Mouse (Mus musculus): ENCODE results near the gene March10.

Gene March10

DNA sequence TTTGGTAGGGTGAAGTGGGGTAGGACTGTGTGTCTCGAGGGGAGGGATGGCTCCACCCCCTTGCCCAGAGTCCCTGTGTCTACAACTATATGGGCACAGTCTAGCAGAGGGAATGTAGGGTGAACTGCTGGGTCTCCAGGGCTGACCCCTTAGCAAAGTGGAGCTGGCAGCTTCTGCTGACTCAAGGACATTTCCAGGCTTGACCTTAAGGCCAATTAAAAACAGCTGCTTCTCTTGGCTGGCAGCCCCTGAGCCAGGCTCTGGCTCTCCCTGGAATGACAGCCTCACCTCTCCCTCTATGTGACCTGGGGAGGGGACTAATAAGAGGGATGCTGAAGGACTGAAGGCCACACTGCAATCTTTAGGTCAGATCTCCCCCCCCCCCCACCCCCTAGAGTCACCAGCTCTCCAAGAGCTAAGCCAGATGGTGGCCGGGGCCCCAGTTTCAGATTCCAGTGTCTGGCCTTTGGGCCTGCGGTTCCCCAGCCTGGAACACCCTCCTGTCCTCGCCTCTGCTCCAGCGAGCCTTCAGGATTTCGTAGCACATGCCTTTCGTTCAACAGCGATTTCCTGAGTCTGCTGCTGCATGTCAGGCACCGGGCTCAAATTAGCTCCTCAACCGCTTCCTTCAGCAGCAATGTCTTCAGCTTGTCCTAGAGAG, 143.4 kb downstream of the March10 start:
- DNase-seq (ENCODE audit: low spot score in 2 of 2), result peak; percentile 52 to 62

DNA sequence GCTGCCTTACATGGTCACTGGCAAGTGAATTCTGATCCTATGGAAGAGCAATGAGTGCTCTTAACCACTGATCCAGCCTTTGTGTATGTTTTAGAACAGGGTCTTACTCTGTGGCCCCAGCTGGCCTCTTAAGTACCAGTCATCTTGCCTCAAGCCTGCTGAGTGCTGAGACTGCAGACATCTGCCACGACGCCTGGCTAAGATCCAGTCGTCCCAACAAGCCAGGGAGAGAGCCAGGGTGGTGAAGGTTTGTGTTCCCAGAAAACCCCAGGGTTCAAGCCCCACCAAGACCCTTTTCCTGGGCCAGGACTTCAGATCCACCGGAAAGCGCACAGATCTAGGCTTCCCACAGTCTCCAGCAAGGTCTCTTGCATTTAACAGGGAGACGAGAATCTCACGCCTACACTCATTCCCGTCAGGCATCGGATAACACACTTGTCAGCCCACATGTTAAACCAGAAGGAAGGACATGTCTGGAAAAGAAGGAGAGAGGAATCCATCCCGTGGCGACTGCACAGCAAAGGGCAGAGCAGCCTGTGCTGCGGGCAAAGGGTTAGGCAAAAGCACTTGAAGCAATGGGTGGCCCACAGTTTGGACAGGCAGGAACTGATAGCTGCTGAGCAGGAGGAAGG, 144.1 kb downstream of the March10 start:
- DNase-seq (ENCODE audit: low spot score in 2 of 2), result no peak

DNA sequence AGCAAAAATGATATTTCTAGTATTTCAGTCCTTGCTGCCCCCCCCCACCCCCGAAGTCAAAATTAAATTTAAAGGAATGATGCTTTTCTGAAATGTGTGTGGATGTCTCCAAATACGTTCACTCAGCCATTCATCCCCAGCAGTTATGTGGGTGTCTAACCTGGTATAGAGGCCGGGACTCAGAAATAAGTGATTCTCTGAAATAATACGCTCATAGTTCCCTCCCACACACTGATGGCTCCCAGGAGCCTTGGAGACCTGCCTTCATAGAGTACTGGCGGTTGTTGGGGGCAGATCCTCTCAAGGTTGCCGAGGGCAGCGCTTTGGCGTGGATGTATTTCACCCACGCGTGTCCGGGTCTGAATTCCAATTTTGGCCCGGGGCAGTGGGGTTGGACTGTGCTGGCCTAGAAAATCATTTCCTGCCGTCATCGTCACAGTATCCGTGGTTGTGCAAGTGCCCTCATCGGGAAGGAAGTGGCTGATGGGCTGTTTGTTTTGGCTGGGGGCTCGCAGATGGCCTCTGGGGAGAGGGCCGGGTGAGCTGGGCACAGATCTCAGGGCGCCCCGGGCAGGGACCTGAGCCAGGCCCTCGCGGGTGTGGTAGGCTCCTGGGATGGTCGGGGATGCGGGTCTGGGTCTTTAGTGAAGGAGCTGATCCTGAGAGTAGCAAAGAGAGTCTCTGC, 145.1 kb downstream of the March10 start:
- DNase-seq (ENCODE audit: low spot score in 2 of 2), result peak; percentile 75 to 78

Data from heart, adult 9 months (tissue).